Mouse (Mus musculus) neural tube, embryonic 13.5 days (tissue): ENCODE measurements around the gene Kcnh5. TPM values are rescaled to one million over a fixed set of nuclear protein-coding genes. Genes with fewer than 3 reads are reported as not detected.

Source experiments
- ATAC-seq: fragments of 200-750 bp; cut with Nextera tagmentation; 2 replicates; pipeline ENCODE4 v1.8.0; 2017; ENCODE audit warnings: low read depth, mild to moderate bottlenecking, moderate TSS enrichment, moderate library complexity
- H3K27ac ChIP-seq: fragments of 300-500 bp; sonication (generic); replicated peaks from 2 replicates; pipeline ENCODE4 v1.5.1; 2015; ENCODE audit warnings: moderate library complexity, mild to moderate bottlenecking, inconsistent platforms
- H3K27me3 ChIP-seq: fragments of 300-500 bp; sonication (generic); 2 replicates; pipeline ENCODE4 v1.6.1; 2015; ENCODE audit warnings: mild to moderate bottlenecking, inconsistent platforms
- H3K36me3 ChIP-seq: fragments of 300-500 bp; sonication (generic); 2 replicates; pipeline ENCODE4 v1.6.1; 2015; ENCODE audit warnings: mild to moderate bottlenecking, inconsistent platforms
- H3K4me1 ChIP-seq: fragments of 300-500 bp; sonication (generic); replicated peaks from 2 replicates; pipeline ENCODE4 v1.6.1; 2015; ENCODE audit warnings: inconsistent platforms
- H3K4me2 ChIP-seq: fragments of 300-500 bp; sonication (generic); 2 replicates; pipeline ENCODE4 v1.6.1; 2015; ENCODE audit warnings: inconsistent platforms, mild to moderate bottlenecking, moderate library complexity
- H3K4me3 ChIP-seq: fragments of 300-500 bp; sonication (generic); 2 replicates; pipeline ENCODE4 v1.5.1; 2015; ENCODE audit warnings: mild to moderate bottlenecking, inconsistent platforms
- H3K9ac ChIP-seq: fragments of 300-500 bp; sonication (generic); 2 replicates; pipeline ENCODE4 v1.6.1; 2015; ENCODE audit warnings: moderate library complexity, mild to moderate bottlenecking, inconsistent platforms
- H3K9me3 ChIP-seq: fragments of 300-500 bp; sonication (generic); 2 replicates; pipeline ENCODE4 v1.6.1; 2016; ENCODE audit warnings: inconsistent platforms
- whole genome bisulfite sequencing: fragments of 180-500 bp; shearing (Covaris S2); methylation state at CpG from one replicate; pipeline ENCODE4 v1.1.7; 2015; 5-methylcytosine and 5-hydroxymethylcytosine counted together
- polyA plus RNA-seq: library from polyadenylated mRNA; unstranded; fragments of >200 nt; fragmentation: Nextera tagmentation; extraction: Ambion mirVana; gene quantifications from 2 replicates; pipeline ENCODE4 v1.2.1, GENCODE M21; 2015

The Kcnh5 gene
- polyA plus RNA-seq, 1 experiment from 2014 or later: 4.1 TPM

DNA sequence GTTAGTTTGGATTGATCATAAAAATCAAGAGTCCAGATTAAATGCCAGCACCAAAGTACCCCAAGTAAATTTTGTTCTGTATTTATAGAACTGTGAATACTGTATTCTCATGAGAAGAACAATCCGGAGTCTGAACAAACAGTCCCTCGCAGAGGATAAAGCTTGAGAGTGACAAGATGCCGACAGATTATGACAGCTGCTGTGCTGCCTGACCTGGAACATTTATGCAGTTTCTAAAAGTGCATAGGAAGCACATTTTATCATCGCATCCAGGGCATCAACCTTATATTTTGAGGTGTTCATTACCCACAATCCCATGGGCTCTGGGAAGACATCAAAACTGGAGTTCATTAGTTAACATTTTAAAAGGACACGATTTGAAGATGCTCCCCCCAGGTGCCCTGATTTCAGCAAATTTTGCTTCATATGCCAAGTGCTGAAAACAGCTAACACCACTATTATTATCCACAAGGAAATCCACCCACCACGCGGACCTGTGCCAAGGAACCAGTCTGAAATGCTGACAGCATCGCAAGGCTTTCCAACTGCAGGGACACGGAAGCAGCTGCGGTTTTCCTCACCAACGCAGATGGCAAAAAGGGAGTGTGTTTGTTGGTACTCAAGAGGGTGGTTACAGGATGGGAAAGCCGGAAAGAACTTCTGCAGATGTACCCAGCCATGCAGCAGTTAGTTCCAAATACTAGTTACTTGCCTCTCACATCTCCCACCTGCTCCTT, 328.4 kb downstream of the Kcnh5 start:
- Histone ChIP-seq H3K27ac (no peak overlapping the region), H3K36me3 (no peaks in the 10 kb centered on the region), H3K4me1 (0 out of 2 replicates have a peak, but pooled peaks cover 7% of the 10 kb centered on the region), H3K9me3 (no peaks in the 10 kb centered on the region), H3K4me3 (no peak overlapping the region), H3K4me2 (no peak overlapping the region), H3K9ac (no peak overlapping the region), H3K27me3 (no peaks in the 10 kb centered on the region)
- 85% methylated on average over 12 of the region's 12 CpGs for WGBS
- no peak for ATAC-seq

Other genes starting within 250 kb of the Kcnh5 start
- 35.7 and 37.2 TPM in 2 replicates for gene Rhoj, start 131.0 kb upstream of the Kcnh5 start, polyA plus RNA-seq
- not detected in 2 replicates for gene Gphb5, start 239.4 kb upstream of the Kcnh5 start, polyA plus RNA-seq